Mouse (Mus musculus): ENCODE measurements at regions not wholly inside any gene's neighbourhood (a gene's known extent, or its start where the extent isn't known, plus 50 kb on each side); places are given as distances from the start of the nearest gene placed in this dataset.

DNA sequence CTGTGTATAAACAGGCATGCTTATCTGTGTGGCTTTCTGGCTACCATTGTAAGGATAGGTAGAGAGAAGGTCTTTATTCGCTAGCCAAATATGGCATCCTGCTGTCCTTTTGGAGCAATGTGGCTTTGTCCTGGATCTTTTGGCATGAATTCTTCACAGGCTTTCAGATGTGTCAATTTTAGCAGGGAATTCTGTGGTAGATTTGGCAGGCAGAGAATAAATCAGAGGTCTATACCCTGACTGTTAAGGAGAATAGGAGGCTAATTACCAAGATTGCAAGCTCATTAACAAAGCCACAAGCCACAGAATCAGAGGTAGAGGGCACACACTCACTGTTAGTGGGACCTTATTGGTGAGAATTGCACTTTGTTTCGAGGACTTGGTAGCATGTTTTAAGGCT, 217.2 kb upstream of the Camk1g start:
- Histone ChIP-seq H3K36me3 (ENCODE audit: control insufficient read depth, insufficient read depth, low read length) (no peaks in the 10 kb centered on the region), H3K9ac (ENCODE audit: low read length) (no peak overlapping the region), H3K27ac (replicated peaks; ENCODE audit: low read depth, low read length) (no peak overlapping the region), H3K4me1 (ENCODE audit: control insufficient read depth, insufficient read depth, low read length) (no peaks in the 10 kb centered on the region), H3K9me3 (ENCODE audit: control insufficient read depth, low read length) (no peaks in the 10 kb centered on the region), H3K4me2 (ENCODE audit: low read depth, severe bottlenecking) (no peak overlapping the region), H3K4me3 (ENCODE audit: low read depth, low read length) (no peak overlapping the region), H3K27me3 (ENCODE audit: control insufficient read depth, insufficient read depth, low read length) (no peaks in the 10 kb centered on the region)
- WGBS: 83% methylated on average over 2 of the region's 2 CpGs
- ATAC-seq (ENCODE audit: insufficient number of reproducible peaks, low FRiP score, low TSS enrichment, low read depth) (no peak), DNase-seq (ENCODE audit: low spot score) (no peak)

DNA sequence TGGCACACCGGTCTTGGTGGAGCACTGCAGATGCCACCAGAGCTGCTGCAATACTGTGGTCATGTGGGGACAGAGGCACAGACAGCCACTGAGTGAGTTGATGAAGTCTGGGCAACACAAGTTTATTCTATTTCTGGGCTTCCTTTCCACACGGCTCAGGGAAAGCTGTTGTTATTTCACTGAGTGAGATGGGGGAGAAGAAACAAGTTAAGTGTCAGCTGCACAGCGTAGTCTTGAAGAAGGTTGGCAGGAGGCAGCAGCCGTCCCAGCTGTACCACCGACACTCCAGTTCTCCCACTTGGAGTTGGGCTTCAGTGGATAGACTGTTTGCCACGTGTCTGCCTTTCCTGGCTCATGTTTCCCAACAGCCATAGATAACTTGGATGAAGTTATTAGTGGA, 216.8 kb upstream of the Camk1g start:
- H3K27ac ChIP-seq (replicated peaks; ENCODE audit: low read depth, low read length): no peak overlapping the region
- DNase-seq (ENCODE audit: low spot score): no peak
- 84% methylated on average over 6 of the region's 6 CpGs for WGBS

DNA sequence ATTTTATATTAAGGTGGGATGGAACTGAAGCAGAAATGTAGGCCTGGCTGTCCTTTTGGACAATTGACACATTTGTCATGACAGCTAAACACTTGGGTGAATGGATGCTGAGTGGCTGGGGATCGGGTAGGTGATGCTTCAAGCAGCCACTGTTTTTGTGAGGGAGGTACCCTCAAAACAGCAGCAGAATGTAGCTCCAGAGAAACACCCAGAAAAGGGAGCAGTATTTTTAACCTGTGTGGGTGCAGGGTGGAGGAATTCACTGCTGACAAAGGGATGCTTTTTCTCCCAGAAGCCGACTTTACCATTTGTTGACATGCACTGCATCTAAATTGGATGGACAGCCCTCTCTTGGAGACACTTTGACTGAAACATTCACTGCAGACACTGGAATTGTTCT, 213.7 kb upstream of the Camk1g start:
- WGBS: 81% methylated on average over 2 of the region's 2 CpGs

More for the DNA sequence above, 216.8 kb upstream of the Camk1g start:
- Histone ChIP-seq H3K4me1 (ENCODE audit: control insufficient read depth, insufficient read depth, low read length) (no peaks in the 10 kb centered on the region), H3K4me2 (ENCODE audit: low read depth, severe bottlenecking) (no peak overlapping the region), H3K9me3 (ENCODE audit: control insufficient read depth, low read length) (no peaks in the 10 kb centered on the region), H3K9ac (ENCODE audit: low read length) (no peak overlapping the region), H3K27me3 (ENCODE audit: control insufficient read depth, insufficient read depth, low read length) (no peaks in the 10 kb centered on the region), H3K36me3 (ENCODE audit: control insufficient read depth, insufficient read depth, low read length) (no peaks in the 10 kb centered on the region), H3K4me3 (ENCODE audit: low read depth, low read length) (no peak overlapping the region)
- ATAC-seq (ENCODE audit: insufficient number of reproducible peaks, low FRiP score, low TSS enrichment, low read depth): no peak

DNA sequence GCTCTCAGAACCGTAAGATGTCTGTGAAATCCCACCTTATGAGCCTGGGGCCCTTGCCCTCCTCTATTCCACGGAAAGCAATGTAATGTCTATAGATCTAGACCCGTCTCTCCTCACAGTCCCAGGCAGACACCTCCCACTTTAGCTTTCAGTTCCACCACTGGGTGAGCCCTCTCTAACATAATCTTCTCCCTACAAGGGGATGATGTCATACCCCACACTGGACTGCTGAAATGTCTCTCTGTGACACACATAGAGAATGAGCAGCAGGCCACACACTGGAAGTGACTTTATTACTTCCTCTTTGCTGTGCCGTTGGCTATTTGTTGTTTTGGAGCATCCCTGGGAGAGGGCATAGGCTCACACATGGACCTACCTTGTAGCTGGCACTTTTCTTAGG, 210.3 kb upstream of the Camk1g start:
- Histone ChIP-seq H3K4me1 (ENCODE audit: control insufficient read depth, insufficient read depth, low read length) (no peaks in the 10 kb centered on the region), H3K4me3 (ENCODE audit: low read depth, low read length) (no peak overlapping the region), H3K36me3 (ENCODE audit: control insufficient read depth, insufficient read depth, low read length) (no peaks in the 10 kb centered on the region), H3K9ac (ENCODE audit: low read length) (no peak overlapping the region), H3K9me3 (ENCODE audit: control insufficient read depth, low read length) (no peaks in the 10 kb centered on the region), H3K4me2 (ENCODE audit: low read depth, severe bottlenecking) (no peak overlapping the region), H3K27ac (replicated peaks; ENCODE audit: low read depth, low read length) (no peak overlapping the region), H3K27me3 (ENCODE audit: control insufficient read depth, insufficient read depth, low read length) (no peaks in the 10 kb centered on the region)
- DNase-seq (ENCODE audit: low spot score) (no peak), ATAC-seq (ENCODE audit: insufficient number of reproducible peaks, low FRiP score, low TSS enrichment, low read depth) (no peak)
- WGBS: 77% methylated on average over 4 of the region's 4 CpGs

More for the DNA sequence above, 213.7 kb upstream of the Camk1g start:
- H3K27me3 ChIP-seq (ENCODE audit: control insufficient read depth, insufficient read depth, low read length): no peaks in the 10 kb centered on the region
- H3K4me1 ChIP-seq (ENCODE audit: control insufficient read depth, insufficient read depth, low read length): no peaks in the 10 kb centered on the region
- ATAC-seq (ENCODE audit: insufficient number of reproducible peaks, low FRiP score, low TSS enrichment, low read depth): no peak
- DNase-seq (ENCODE audit: low spot score): no peak
- no peak overlapping the region for H3K4me2 ChIP-seq (ENCODE audit: low read depth, severe bottlenecking)
- no peak overlapping the region for H3K27ac ChIP-seq (replicated peaks; ENCODE audit: low read depth, low read length)
- no peaks in the 10 kb centered on the region for H3K36me3 ChIP-seq (ENCODE audit: control insufficient read depth, insufficient read depth, low read length)
- H3K9me3 ChIP-seq (ENCODE audit: control insufficient read depth, low read length): no peaks in the 10 kb centered on the region
- H3K4me3 ChIP-seq (ENCODE audit: low read depth, low read length): no peak overlapping the region
- no peak overlapping the region for H3K9ac ChIP-seq (ENCODE audit: low read length)

DNA sequence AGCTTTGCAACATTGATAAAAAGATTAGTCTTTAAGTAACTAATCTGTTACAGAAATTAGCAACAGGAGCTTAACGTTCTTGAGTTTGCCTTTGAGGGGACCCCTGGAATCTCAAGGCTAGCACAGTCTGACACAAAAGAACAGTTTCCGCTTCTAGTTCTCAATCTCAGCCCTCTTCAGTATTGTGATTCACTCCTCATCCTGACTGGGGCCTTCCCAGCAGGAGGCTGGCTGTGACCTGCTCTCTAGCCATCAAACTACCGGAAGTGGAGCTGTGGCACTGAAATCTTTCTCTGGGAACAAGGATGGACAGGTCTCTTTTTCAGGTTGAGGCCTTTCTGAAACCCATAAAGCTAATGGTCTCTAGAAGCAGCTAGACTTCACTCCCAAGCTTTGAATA, 209.6 kb upstream of the Camk1g start:
- 77% methylated on average over 3 of the region's 3 CpGs for WGBS
- no peaks in the 10 kb centered on the region for H3K4me1 ChIP-seq (ENCODE audit: control insufficient read depth, insufficient read depth, low read length)
- H3K4me3 ChIP-seq (ENCODE audit: low read depth, low read length): no peak overlapping the region
- no peaks in the 10 kb centered on the region for H3K9me3 ChIP-seq (ENCODE audit: control insufficient read depth, low read length)
- no peaks in the 10 kb centered on the region for H3K36me3 ChIP-seq (ENCODE audit: control insufficient read depth, insufficient read depth, low read length)
- H3K4me2 ChIP-seq (ENCODE audit: low read depth, severe bottlenecking): no peak overlapping the region
- DNase-seq (ENCODE audit: low spot score) (no peak), ATAC-seq (ENCODE audit: insufficient number of reproducible peaks, low FRiP score, low TSS enrichment, low read depth) (no peak)
- no peak overlapping the region for H3K27ac ChIP-seq (replicated peaks; ENCODE audit: low read depth, low read length)
- H3K27me3 ChIP-seq (ENCODE audit: control insufficient read depth, insufficient read depth, low read length): no peaks in the 10 kb centered on the region
- H3K9ac ChIP-seq (ENCODE audit: low read length): no peak overlapping the region

DNA sequence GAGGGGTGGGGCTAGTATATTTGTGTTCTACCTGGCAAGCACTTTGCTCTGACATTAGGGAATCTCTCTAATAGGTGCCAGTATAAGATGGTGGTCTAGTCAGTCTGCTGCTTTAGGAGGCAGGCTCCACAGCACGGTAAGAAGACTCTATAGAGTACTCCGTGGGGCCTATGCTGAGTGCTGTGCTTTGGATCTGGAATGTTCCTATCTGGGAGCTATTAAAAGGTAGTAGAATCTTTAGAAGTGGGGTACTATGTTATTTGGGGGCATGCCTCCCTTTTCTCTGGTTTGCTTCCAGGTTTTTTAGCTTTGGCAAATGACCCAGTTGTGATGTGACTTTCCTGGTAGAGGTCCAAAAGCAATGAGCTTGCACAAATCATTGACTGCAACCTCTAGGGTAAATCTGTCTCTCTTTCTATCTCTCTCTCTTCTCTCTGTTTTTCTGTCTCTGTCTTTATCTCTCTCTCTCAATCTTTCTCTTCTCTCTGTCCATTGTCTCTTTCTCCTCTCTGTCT, 208.6 kb upstream of the Camk1g start:
- WGBS: 87% methylated on average over 2 of the region's 2 CpGs
- Histone ChIP-seq H3K27ac (replicated peaks; ENCODE audit: low read depth, low read length) (no peak overlapping the region), H3K4me2 (ENCODE audit: low read depth, severe bottlenecking) (no peak overlapping the region), H3K27me3 (ENCODE audit: control insufficient read depth, insufficient read depth, low read length) (no peaks in the 10 kb centered on the region), H3K36me3 (ENCODE audit: control insufficient read depth, insufficient read depth, low read length) (no peaks in the 10 kb centered on the region), H3K9ac (ENCODE audit: low read length) (no peak overlapping the region), H3K4me3 (ENCODE audit: low read depth, low read length) (no peak overlapping the region), H3K4me1 (ENCODE audit: control insufficient read depth, insufficient read depth, low read length) (no peaks in the 10 kb centered on the region), H3K9me3 (ENCODE audit: control insufficient read depth, low read length) (no peaks in the 10 kb centered on the region)
- no peak for ATAC-seq (ENCODE audit: insufficient number of reproducible peaks, low FRiP score, low TSS enrichment, low read depth)
- no peak for DNase-seq (ENCODE audit: low spot score)

DNA sequence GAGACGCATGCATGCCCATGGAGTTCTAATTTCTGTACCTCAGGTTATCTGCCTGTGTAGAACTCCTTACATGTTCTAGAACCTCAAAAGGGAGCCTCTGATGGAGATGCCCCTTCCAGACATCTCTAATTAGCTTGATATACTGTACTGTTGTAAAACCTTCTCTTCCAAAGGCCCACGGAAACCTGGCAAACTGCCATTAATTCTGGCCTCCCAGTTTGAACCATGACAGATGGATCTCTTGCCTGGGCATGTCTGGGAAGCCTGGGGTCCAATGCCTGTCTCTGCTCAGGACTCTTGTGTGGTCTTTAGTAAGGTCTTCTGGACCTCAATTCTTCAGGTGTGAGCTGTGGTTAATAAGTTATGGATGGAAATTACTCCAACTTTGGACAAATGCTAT, 207.7 kb upstream of the Camk1g start:
- Histone ChIP-seq H3K9ac (ENCODE audit: low read length) (no peak overlapping the region), H3K4me2 (ENCODE audit: low read depth, severe bottlenecking) (no peak overlapping the region), H3K4me3 (ENCODE audit: low read depth, low read length) (no peak overlapping the region), H3K4me1 (ENCODE audit: control insufficient read depth, insufficient read depth, low read length) (no peaks in the 10 kb centered on the region), H3K27ac (replicated peaks; ENCODE audit: low read depth, low read length) (no peak overlapping the region), H3K9me3 (ENCODE audit: control insufficient read depth, low read length) (no peaks in the 10 kb centered on the region), H3K27me3 (ENCODE audit: control insufficient read depth, insufficient read depth, low read length) (no peaks in the 10 kb centered on the region), H3K36me3 (ENCODE audit: control insufficient read depth, insufficient read depth, low read length) (no peaks in the 10 kb centered on the region)
- ATAC-seq (ENCODE audit: insufficient number of reproducible peaks, low FRiP score, low TSS enrichment, low read depth) (no peak), DNase-seq (ENCODE audit: low spot score) (no peak)
- 68% methylated on average over 2 of the region's 2 CpGs for WGBS

DNA sequence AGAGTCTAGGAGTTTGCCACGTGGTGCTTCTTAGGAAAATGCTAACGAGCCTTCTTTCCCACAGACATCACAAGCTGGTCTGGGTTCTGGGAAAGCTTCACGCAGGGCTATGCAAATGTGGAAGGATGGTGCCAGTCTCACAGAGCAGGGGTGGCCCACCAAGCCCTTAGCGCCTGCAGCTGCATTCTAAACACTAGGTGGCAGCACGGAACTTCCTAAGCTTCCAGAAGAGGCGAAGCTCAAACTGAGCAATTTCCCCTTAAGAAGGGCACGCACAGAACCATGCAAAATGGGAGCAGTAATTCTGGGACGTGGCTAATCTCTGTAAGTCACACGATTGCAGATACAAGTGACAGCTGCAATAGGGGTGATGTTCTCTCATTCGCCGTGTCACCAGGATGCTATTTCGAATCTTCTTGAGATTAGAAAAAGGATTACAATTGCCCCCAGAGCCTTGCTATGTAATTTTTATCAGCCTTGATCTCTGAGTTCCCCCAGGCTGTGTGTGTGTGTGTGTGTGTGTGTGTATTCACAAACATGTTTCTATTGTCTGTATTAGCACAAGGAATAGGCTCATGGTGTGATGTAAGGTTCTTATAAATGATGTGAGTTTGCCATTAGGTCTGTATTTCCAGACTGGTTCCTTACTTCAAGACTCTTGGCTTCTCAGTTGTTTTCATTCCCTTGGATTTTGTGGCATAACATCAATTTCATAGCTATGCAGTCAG, 206.1 kb upstream of the Camk1g start:
- DNase-seq (ENCODE audit: low spot score): peak; percentile 83
- H3K4me1 ChIP-seq (ENCODE audit: control insufficient read depth, insufficient read depth, low read length): no peaks in the 10 kb centered on the region
- 12% methylated on average over 12 of the region's 12 CpGs for WGBS
- no peaks in the 10 kb centered on the region for H3K27me3 ChIP-seq (ENCODE audit: control insufficient read depth, insufficient read depth, low read length)
- no peaks in the 10 kb centered on the region for H3K36me3 ChIP-seq (ENCODE audit: control insufficient read depth, insufficient read depth, low read length)
- peak; percentile 79; the same call in 1 of the 2 replicates for ATAC-seq (ENCODE audit: insufficient number of reproducible peaks, low FRiP score, low TSS enrichment, low read depth)
- H3K9ac ChIP-seq (ENCODE audit: low read length): no peak overlapping the region
- no peak overlapping the region for H3K4me3 ChIP-seq (ENCODE audit: low read depth, low read length)
- no peak overlapping the region for H3K4me2 ChIP-seq (ENCODE audit: low read depth, severe bottlenecking)
- H3K9me3 ChIP-seq (ENCODE audit: control insufficient read depth, low read length): no peaks in the 10 kb centered on the region
- H3K27ac ChIP-seq (replicated peaks; ENCODE audit: low read depth, low read length): no peak overlapping the region

DNA sequence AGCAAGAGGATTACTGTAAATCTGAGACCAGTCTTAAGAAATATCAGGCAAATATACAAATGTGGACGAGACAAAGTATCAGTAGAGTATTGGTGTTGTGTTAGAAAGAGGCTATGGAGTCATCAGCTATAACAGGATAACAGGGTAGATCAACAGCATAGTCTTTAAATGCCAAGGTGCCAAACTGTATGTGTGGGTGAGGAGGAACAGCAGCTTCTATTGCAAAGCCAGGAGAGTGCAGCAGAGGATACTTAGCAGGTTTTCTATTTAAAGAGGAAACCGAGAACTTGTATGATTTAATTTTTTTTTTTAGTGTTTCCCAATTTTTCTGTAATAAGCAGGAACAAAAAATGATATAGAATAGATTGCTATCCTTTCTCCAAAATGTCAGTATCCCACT, 202.7 kb upstream of the Camk1g start:
- no peak overlapping the region for H3K9ac ChIP-seq (ENCODE audit: low read length)
- H3K27me3 ChIP-seq (ENCODE audit: control insufficient read depth, insufficient read depth, low read length): no peaks in the 10 kb centered on the region
- ATAC-seq (ENCODE audit: insufficient number of reproducible peaks, low FRiP score, low TSS enrichment, low read depth) (no peak), DNase-seq (ENCODE audit: low spot score) (no peak)
- H3K36me3 ChIP-seq (ENCODE audit: control insufficient read depth, insufficient read depth, low read length): no peaks in the 10 kb centered on the region
- WGBS: 83% methylated on average over 2 of the region's 2 CpGs
- no peak overlapping the region for H3K27ac ChIP-seq (replicated peaks; ENCODE audit: low read depth, low read length)
- H3K4me2 ChIP-seq (ENCODE audit: low read depth, severe bottlenecking): no peak overlapping the region
- H3K4me1 ChIP-seq (ENCODE audit: control insufficient read depth, insufficient read depth, low read length): 0 out of 2 replicates have a peak, but pooled peaks cover 3% of the 10 kb centered on the region
- H3K9me3 ChIP-seq (ENCODE audit: control insufficient read depth, low read length): no peaks in the 10 kb centered on the region
- H3K4me3 ChIP-seq (ENCODE audit: low read depth, low read length): no peak overlapping the region
